Mouse (Mus musculus): Measurements from ENCODE around the gene Lgr6.

Lgr6 gene

GRCm38 (mm10) chr1:135072643-135073042 is 32.4 kb downstream of the Lgr6 start:
- DNase-seq: no peak

- DNase-seq: no peak
These were observed 35.2 kb downstream of the Lgr6 start for GRCm38 (mm10) chr1:135069841-135070240.

- no peak for DNase-seq
These were observed 40.6 kb downstream of the Lgr6 start for GRCm38 (mm10) chr1:135064525-135064924.

- no peak for DNase-seq
These were observed 42.1 kb downstream of the Lgr6 start for GRCm38 (mm10) chr1:135062936-135063335.

- DNase-seq: no peak
These were observed 43.8 kb downstream of the Lgr6 start for GRCm38 (mm10) chr1:135061300-135061699.

GRCm38 (mm10) chr1:135060174-135060573 is 44.9 kb downstream of the Lgr6 start:
- DNase-seq: no peak

- DNase-seq: no peak
These were observed 48.2 kb downstream of the Lgr6 start for GRCm38 (mm10) chr1:135056901-135057300.

- DNase-seq: no peak
These were observed 51.0 kb downstream of the Lgr6 start for GRCm38 (mm10) chr1:135054121-135054520.

GRCm38 (mm10) chr1:135044439-135044838 is 60.6 kb downstream of the Lgr6 start:
- no peak for DNase-seq

GRCm38 (mm10) chr1:135036297-135036696 is 68.8 kb downstream of the Lgr6 start:
- no peak for DNase-seq

GRCm38 (mm10) chr1:135032658-135033057 is 72.4 kb downstream of the Lgr6 start:
- DNase-seq: no peak

- no peak for DNase-seq
These were observed 75.0 kb downstream of the Lgr6 start for GRCm38 (mm10) chr1:135030121-135030520.

GRCm38 (mm10) chr1:135026275-135026674 is 78.8 kb downstream of the Lgr6 start:
- no peak for DNase-seq

- no peak for DNase-seq
These were observed 81.5 kb downstream of the Lgr6 start for GRCm38 (mm10) chr1:135023583-135023982.

GRCm38 (mm10) chr1:135021936-135022335 is 83.1 kb downstream of the Lgr6 start:
- no peak for DNase-seq

GRCm38 (mm10) chr1:135020970-135021369 is 84.1 kb downstream of the Lgr6 start:
- no peak for DNase-seq

- DNase-seq: no peak
These were observed 84.7 kb downstream of the Lgr6 start for GRCm38 (mm10) chr1:135020281-135020940.

GRCm38 (mm10) chr1:135019775-135020167 is 85.3 kb downstream of the Lgr6 start:
- no peak for DNase-seq

- no peak for DNase-seq
These were observed 85.8 kb downstream of the Lgr6 start for GRCm38 (mm10) chr1:135019087-135019774.

GRCm38 (mm10) chr1:135017656-135018015 is 87.4 kb downstream of the Lgr6 start:
- DNase-seq: no peak

- DNase-seq: no peak
These were observed 88.0 kb downstream of the Lgr6 start for GRCm38 (mm10) chr1:135016907-135017655.

GRCm38 (mm10) chr1:135014921-135015445 is 90.1 kb downstream of the Lgr6 start:
- no peak for DNase-seq

- DNase-seq: no peak
These were observed 92.6 kb downstream of the Lgr6 start for GRCm38 (mm10) chr1:135012472-135012871.

- DNase-seq: no peak
These were observed 93.2 kb downstream of the Lgr6 start for GRCm38 (mm10) chr1:135011912-135012311.
